Mouse (Mus musculus) bone marrow, adult 2 months (tissue): ENCODE data around the gene Herc1.

Experiments used
- CTCF ChIP-seq: fragments of 200-500 bp; IDR thresholded peaks from 2 replicates; pipeline ENCODE4 v1.5.1; 2011; ENCODE audit warnings: low read length, control low read depth; ENCODE audit not compliant: control insufficient read depth, insufficient read depth
- POLR2A ChIP-seq: fragments of 200-500 bp; IDR thresholded peaks from 2 replicates; pipeline ENCODE4 v1.6.1; 2011; ENCODE audit warnings: low read depth, mild to moderate bottlenecking, control low read depth, low read length, borderline replicate concordance; ENCODE audit not compliant: control insufficient read depth

DNA sequence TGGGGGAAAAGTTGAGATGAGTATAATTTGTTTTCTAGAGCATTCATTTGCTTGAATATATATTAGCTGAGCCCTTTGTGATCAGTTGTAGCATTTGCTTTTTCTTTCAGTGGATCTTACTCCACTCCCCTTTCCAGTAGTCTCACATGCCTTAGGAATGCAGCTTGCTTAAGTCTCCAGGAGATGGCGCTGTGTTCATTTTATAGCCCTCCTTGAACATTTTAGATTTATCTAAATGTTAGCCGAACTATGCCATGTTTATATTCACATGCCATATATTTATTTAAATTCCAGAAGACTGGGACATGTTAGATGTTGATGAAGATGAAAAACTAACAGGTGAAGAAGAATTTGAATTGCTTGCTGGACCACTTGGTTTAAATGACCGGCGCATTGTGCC is 114.8 kb downstream of the Herc1 start:
- TF ChIP-seq CTCF, result no peak
- TF ChIP-seq POLR2A, result no peak
